Mouse (Mus musculus): ENCODE results near the gene Kcng1. TPM values are rescaled to one million over a fixed set of nuclear protein-coding genes. Genes with fewer than 3 reads are reported as not detected.

Gene Kcng1
- polyA plus RNA-seq, 1 experiment from 2014 or later: 0.56 TPM

Other genes with a start within 250 kb of the Kcng1 start
- gene Pard6b, start 200.7 kb downstream of the Kcng1 start, polyA plus RNA-seq (2014; fragmentation: Nextera tagmentation; extraction: Ambion mirVana): 7.1 and 7.5 TPM in 2 replicates
- 2.8 and 8.5 TPM in 2 replicates for gene Adnp, start 74.6 kb downstream of the Kcng1 start, polyA plus RNA-seq (2014; fragmentation: Nextera tagmentation; extraction: Ambion mirVana)
- 24.0 and 31.3 TPM in 2 replicates for gene Gm20716, start 51.4 kb downstream of the Kcng1 start, polyA plus RNA-seq (2014; fragmentation: Nextera tagmentation; extraction: Ambion mirVana)
- 60.4 and 65.1 TPM in 2 replicates for gene Dpm1, start 51.1 kb downstream of the Kcng1 start, polyA plus RNA-seq (2014; fragmentation: Nextera tagmentation; extraction: Ambion mirVana)
- 8.5 and 8.8 TPM in 2 replicates for gene Mocs3, start 51.1 kb downstream of the Kcng1 start, polyA plus RNA-seq (2014; fragmentation: Nextera tagmentation; extraction: Ambion mirVana)